Mouse (Mus musculus) lung, adult 18-20 months (tissue): ENCODE results near the gene Skap2.

Source experiments
- DNase-seq, 2 experiments: peaks; one replicate each; pipeline ENCODE4 v3.0.0; 2022; ENCODE audit warnings: mixed read lengths in 2 of 2

Skap2 gene

GRCm38 (mm10) chr6:52012409-52013244, at the start of gene Skap2:
TSS of gene Skap2 (minus strand) at chr6:52012549.
- peak; percentile 100 for DNase-seq

- peak in 1 of 2 experiments; percentile 9 for DNase-seq
Observed at GRCm38 (mm10) chr6:52058899-52059448, 46.6 kb upstream of the Skap2 start.

DNA sequence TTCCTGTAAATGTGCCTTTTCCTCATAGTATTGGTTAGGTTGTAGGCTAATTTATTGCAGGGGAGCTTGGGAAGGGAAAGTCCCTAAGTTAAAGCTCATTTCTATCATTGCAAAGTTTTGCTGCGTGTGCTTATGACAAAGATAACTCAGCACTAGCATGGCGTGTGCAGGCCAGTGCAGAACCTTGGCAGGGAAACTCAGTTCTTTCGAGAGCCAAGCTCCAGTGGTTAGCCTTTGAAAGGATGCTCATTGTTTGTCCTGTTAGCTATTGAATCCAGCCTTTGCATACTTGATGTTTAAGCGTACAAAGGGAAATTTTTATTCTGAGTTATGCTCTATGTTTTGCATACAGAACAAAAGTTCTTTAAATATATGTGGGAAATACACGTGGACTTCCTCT, 45.8 kb upstream of the Skap2 start:
- no peak for DNase-seq

DNA sequence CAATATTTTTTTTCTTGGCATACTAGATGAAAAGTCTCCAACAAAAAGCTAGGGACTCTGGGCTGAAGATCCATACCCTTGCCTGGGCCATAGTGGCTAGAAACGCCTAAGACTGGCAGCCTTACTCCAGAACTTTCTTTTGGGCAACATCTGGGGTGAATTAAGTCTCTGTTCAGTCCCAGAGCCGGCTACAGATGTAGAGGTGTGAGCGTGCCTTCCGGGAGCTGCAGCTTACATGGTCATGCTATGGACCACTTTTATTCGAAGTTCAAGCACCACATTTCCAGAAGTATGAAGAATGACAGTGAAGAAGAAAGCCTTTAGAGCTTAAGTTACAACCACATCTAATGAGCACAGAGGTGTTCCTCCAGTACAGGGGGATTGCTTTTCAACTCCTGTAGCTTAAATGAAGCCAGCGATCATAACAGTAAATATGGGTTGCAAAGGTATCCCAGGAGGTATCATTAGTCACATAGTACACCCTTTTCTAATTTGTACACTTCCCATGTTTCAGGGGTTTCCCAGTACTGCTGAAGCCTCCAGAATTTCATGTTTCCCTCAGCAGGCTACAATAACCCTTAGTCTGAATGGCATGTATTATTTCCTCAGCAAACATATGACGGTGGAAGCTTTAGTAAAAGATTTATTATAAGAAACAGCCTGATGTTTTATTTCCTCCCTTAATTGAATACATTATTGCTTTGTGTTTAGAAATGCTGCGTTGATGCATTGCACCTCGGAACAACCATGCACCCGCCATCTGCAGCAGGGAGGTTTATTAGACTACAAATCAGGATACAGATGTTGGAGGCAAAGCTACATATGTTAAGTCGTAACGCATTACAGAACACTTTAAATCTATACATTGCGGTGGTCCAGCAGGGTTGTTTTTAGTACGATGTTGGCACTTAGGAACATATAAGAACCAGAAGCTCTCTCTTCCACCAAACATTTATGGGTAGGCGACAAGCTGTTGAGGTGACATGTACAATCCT, 41.5 kb upstream of the Skap2 start:
- no peak for DNase-seq

DNA sequence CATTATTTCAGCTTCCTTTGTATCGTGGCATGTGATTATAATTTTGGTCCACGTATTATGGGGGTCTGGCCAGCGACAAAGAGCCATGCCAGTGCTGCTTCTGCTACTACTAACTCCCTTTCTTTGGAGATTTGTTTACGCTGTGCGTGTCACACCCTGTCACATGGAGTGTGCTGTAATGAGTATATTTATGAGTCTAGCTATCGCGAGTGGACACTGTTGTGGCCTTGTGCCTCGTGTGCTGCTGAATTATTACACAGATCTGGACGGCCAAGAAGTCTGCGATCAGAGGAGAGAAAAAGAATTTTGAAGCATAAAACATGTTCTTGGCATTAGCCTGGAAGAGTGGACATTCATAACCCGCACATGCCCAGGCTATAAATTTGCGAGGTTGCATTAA, 37.7 kb upstream of the Skap2 start:
- DNase-seq = no peak

DNA sequence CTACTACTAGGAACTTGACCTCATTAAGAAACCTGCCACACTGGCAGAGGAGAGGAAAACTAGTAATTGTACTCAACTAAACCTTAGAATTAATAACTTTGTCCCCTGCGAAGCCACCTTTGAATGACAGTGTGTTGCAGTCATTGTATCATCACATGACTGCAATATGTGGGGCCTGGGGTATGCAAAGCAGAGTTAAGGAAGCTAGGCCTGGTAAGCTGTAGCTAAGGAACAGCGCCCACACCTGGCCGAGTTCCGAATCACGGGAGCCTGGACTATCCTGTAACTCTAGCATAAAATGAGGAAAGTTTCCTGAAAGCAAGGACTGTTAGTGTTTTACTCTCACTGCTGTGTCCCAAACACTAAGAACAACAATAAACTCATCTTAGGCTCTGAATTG, 33.2 kb upstream of the Skap2 start:
- DNase-seq = peak; percentile 9 to 12

GRCm38 (mm10) chr6:52036077-52036476, 23.7 kb upstream of the Skap2 start:
- no peak for DNase-seq

GRCm38 (mm10) chr6:52031181-52031580, 18.8 kb upstream of the Skap2 start:
- no peak for DNase-seq

- DNase-seq = no peak
Observed at GRCm38 (mm10) chr6:52028131-52028530, 15.8 kb upstream of the Skap2 start.

- DNase-seq = no peak
Observed at GRCm38 (mm10) chr6:52027181-52027580, 14.8 kb upstream of the Skap2 start.

GRCm38 (mm10) chr6:52026281-52026680, 13.9 kb upstream of the Skap2 start:
- peak; percentile 50 to 63 for DNase-seq

DNA sequence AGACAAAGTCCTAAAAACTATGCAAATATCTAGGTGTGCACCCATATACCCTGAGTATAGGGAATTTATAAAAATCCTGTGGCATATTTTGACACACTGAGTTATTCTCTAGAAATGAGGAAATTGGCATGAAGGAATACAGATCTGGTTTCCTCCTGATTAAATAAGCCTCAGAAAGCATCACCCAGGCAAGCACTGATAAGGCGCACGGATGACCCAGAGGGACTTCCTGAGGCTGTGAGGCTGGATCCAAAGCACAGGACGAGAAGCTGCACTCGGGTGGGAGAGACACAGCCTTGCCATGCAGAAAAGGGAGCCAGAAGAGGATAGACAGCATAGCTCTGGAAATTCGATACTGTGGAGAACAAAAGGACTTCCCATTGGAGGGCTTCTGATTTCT, 12.4 kb upstream of the Skap2 start:
- DNase-seq = no peak

DNA sequence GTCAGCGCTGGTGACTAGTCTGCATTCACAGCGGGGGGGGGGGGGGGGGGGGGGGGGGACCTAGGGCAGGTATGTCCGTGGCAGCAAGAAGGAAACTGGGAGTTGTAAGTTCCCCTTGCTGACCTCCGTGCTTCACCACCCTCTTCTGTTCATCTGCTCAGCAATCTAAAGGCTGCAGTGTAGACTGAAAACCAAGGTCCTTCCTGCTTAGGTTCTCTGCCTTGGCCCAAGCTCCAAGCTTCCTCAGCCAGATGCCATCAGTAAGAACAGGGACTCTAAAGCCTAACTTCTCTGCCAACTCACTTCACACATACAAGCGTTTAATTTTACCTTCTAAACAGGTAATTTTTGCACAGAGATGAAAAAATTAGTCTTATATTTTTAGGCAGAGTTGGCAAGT, 10.0 kb upstream of the Skap2 start:
- no peak for DNase-seq

DNA sequence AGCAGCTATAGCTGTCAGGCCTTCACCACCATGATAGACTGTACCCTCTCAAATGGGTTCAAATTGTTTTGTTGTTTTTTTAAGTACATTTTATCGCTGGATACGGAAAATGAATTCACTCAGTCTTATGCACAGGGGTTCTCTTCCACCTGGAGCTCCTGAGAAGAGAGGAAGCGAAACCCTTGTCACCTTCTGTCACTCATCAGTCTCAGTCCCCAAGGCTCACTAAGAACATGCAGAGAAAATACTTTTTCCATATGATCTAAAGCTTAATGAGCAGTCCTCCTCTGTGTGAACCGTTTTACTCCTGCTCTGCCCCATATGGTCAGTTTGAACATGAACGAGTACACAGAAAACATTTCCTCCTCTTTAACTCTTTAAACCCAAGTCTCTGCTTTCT, 7.9 kb upstream of the Skap2 start:
- no peak for DNase-seq

- no peak for DNase-seq
Observed at GRCm38 (mm10) chr6:52013245-52013945, 1.0 kb upstream of the Skap2 start.

DNA sequence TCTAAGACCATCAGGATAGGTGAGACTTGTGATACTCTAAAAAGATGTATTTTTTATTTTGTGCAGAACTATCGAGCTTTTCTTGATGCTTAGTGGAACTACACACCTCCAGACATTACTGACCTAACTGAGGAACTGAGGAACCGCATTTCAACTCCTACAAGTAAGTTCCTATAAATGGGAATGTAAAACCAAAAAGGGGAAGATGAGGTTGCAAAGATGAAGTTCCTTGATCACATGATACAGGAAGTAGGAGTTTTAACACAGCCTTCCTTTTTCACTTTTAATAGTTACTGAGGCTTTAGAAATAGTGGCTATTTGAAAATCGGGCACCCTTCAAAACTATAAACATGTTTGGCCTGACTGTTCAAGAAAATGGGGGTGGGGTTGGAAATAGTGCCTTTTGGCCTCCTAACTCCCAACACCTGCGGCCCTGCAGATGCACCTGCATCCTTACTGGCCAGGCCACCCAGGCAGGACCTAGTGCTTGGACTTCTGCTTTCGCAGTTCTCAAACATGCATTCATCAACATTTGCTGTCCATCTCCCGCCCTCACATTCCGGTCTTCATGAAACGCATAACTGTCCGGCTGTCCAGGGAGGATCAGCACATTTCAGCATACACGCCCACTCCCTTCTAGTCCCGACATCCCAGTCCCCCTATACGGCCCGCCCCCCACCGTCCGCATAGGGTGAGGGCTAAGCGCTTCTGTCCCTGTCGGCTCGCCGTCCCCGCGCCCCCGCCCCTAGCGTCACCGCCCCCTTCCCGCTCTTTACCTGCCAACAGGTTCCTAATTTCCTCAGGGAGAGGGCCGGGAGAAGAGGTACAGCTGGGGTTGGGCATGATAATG, 565 bp downstream of the Skap2 start:
- no peak for DNase-seq

GRCm38 (mm10) chr6:52009385-52009784, 3.0 kb downstream of the Skap2 start:
- no peak for DNase-seq

GRCm38 (mm10) chr6:52008757-52009156, 3.6 kb downstream of the Skap2 start:
- no peak for DNase-seq

DNA sequence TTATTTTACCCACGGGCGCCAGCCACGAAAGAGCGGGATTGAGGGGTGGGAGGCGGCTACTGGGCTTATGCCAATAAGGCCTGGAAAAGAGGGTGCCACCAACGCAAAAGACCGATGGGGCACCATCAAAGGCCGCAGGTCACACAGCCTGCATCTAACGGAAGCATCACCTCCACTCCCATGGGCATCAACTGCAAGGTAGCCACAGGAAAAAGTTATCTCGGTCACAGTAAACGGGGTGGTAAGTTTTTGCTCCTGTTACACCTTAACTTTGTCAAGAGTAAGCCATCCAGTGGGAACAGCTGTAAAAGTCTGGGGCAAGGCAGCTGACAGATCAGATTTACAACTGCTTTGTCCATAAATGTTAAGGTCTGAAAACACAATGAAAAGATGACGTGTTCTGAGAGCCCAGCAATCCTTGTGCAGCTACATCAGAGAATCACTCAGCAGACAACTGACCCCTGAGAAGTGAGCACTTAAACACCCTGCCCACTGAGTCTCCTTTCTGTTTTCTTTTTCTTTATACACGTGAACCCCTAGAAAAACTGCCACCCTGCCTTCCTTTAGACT, 5.6 kb downstream of the Skap2 start:
- peak; percentile 8 to 21 for DNase-seq

- DNase-seq = peak; percentile 16 to 34
Observed at GRCm38 (mm10) chr6:52005963-52006648, 6.2 kb downstream of the Skap2 start.

DNA sequence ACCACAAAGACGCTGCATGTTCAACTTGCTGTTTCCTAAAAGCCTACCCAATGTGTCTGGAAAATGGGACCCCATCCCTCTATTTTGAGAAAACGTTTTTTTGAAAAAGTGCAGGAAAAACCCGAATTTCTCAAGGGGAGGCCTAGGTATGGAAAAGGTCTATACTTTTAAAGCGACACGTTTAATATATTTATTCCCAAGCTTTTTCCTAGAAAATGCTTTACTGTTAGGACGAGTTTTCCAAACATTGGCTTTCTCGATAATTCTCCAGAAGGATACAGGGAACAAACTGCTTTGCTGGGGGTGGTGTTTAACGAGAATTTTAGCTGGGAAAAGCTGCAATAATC, 6.8 kb downstream of the Skap2 start:
- DNase-seq = no peak
